Mouse (Mus musculus) megakaryocyte, embryonic 14.5 days (primary cell): ENCODE results near the gene Pou2af1. TPM values are rescaled to one million over a fixed set of nuclear protein-coding genes. Genes with fewer than 3 reads are reported as not detected.

Source experiments
- H3K27me3 ChIP-seq: replicated peaks from 2 replicates; pipeline ENCODE3; 2012; ENCODE audit warnings: inconsistent platforms
- H3K36me3 ChIP-seq: replicated peaks from 2 replicates; pipeline ENCODE3; 2012; ENCODE audit warnings: low read length, inconsistent platforms, mixed read lengths
- H3K4me1 ChIP-seq: 2 replicates; pipeline ENCODE4 v1.6.1; 2012; ENCODE audit warnings: inconsistent platforms
- H3K4me3 ChIP-seq: replicated peaks from 2 replicates; pipeline ENCODE3; 2012; ENCODE audit warnings: moderate library complexity, mild to moderate bottlenecking, inconsistent platforms
- H3K9me3 ChIP-seq: 2 replicates; pipeline ENCODE4 v1.6.1; 2012; ENCODE audit warnings: inconsistent platforms
- FLI1 ChIP-seq: IDR thresholded peaks from 2 replicates; pipeline ENCODE4 v1.6.1; 2012; ENCODE audit warnings: low read length, inconsistent platforms, mixed read lengths
- GATA1 ChIP-seq: IDR thresholded peaks from 3 replicates; pipeline ENCODE4 v1.6.1; 2012; ENCODE audit warnings: mixed read lengths, low read length, inconsistent platforms, borderline replicate concordance
- polyA plus RNA-seq: library from polyadenylated mRNA; stranded (reverse); fragments of >175 nt; gene quantifications from 2 replicates; pipeline ENCODE4 v1.2.3, GENCODE M21; 2012; ENCODE audit warnings: low replicate concordance; ENCODE audit not compliant: insufficient read depth

Pou2af1 gene
- polyA plus RNA-seq, 1 experiment = not detected

GRCm38 (mm10) chr9:51178297-51178696 lies 35.2 kb upstream of the Pou2af1 start:
- peaks cover 10% of the 10 kb centered on the region for H3K27me3 ChIP-seq
- H3K36me3 ChIP-seq = no peaks in the 10 kb centered on the region
- no peaks in the 10 kb centered on the region for H3K4me1 ChIP-seq
- no peak for TF ChIP-seq GATA1
- no peak for TF ChIP-seq FLI1
- H3K4me3 ChIP-seq = no peak overlapping the region
- no peaks in the 10 kb centered on the region for H3K9me3 ChIP-seq

- Histone ChIP-seq H3K4me1 (no peaks in the 10 kb centered on the region), H3K9me3 (no peaks in the 10 kb centered on the region), H3K36me3 (no peaks in the 10 kb centered on the region), H3K27me3 (peaks cover 16% of the 10 kb centered on the region), H3K4me3 (no peak overlapping the region)
- no peak for TF ChIP-seq GATA1
Measured at GRCm38 (mm10) chr9:51180621-51181020, 32.9 kb upstream of the Pou2af1 start.

GRCm38 (mm10) chr9:51182716-51183710 lies 30.5 kb upstream of the Pou2af1 start:
- no peak for TF ChIP-seq GATA1
- TF ChIP-seq FLI1 = no peak
- H3K27me3 ChIP-seq = peaks cover 17% of the 10 kb centered on the region
- no peaks in the 10 kb centered on the region for H3K4me1 ChIP-seq
- no peak overlapping the region for H3K4me3 ChIP-seq
- H3K9me3 ChIP-seq = no peaks in the 10 kb centered on the region
- no peaks in the 10 kb centered on the region for H3K36me3 ChIP-seq

- no peaks in the 10 kb centered on the region for H3K9me3 ChIP-seq
- no peak for TF ChIP-seq GATA1
- TF ChIP-seq FLI1 = no peak
- no peak overlapping the region for H3K4me3 ChIP-seq
- H3K4me1 ChIP-seq = no peaks in the 10 kb centered on the region
- H3K27me3 ChIP-seq = peaks cover 15% of the 10 kb centered on the region
- no peaks in the 10 kb centered on the region for H3K36me3 ChIP-seq
Measured at GRCm38 (mm10) chr9:51185386-51185785, 28.1 kb upstream of the Pou2af1 start.

GRCm38 (mm10) chr9:51185871-51186270 lies 27.6 kb upstream of the Pou2af1 start:
- no peaks in the 10 kb centered on the region for H3K4me1 ChIP-seq
- no peak overlapping the region for H3K4me3 ChIP-seq
- H3K9me3 ChIP-seq = no peaks in the 10 kb centered on the region
- no peaks in the 10 kb centered on the region for H3K36me3 ChIP-seq
- H3K27me3 ChIP-seq = peaks cover 13% of the 10 kb centered on the region
- TF ChIP-seq FLI1 (no peak), GATA1 (no peak)

GRCm38 (mm10) chr9:51190655-51191054 lies 22.9 kb upstream of the Pou2af1 start:
- Histone ChIP-seq H3K4me1 (no peaks in the 10 kb centered on the region; the same call in 1 of the 2 replicates), H3K4me3 (no peak overlapping the region), H3K27me3 (peaks cover 2% of the 10 kb centered on the region), H3K9me3 (peaks cover 10% of the 10 kb centered on the region), H3K36me3 (no peaks in the 10 kb centered on the region)
- TF ChIP-seq FLI1 (no peak), GATA1 (no peak)

- Histone ChIP-seq H3K27me3 (peaks cover 2% of the 10 kb centered on the region), H3K36me3 (no peaks in the 10 kb centered on the region)
- TF ChIP-seq FLI1 (no peak), GATA1 (no peak)
Measured at GRCm38 (mm10) chr9:51194790-51195189, 18.7 kb upstream of the Pou2af1 start.

GRCm38 (mm10) chr9:51208974-51209332 lies 4.6 kb upstream of the Pou2af1 start:
- no peaks in the 10 kb centered on the region for H3K4me1 ChIP-seq
- no peak for TF ChIP-seq GATA1
- no peak for TF ChIP-seq FLI1

More at GRCm38 (mm10) chr9:51194790-51195189, 18.7 kb upstream of the Pou2af1 start:
- peak overlapping the region; percentile 78 for H3K4me3 ChIP-seq
- H3K9me3 ChIP-seq = peaks cover 10% of the 10 kb centered on the region
- H3K4me1 ChIP-seq = no peaks in the 10 kb centered on the region; the same call in 1 of the 2 replicates

GRCm38 (mm10) chr9:51211191-51211590 lies 2.3 kb upstream of the Pou2af1 start:
- TF ChIP-seq FLI1 (no peak), GATA1 (no peak)
- Histone ChIP-seq H3K36me3 (no peaks in the 10 kb centered on the region), H3K4me1 (no peaks in the 10 kb centered on the region), H3K4me3 (no peak overlapping the region), H3K27me3 (peaks cover 4% of the 10 kb centered on the region), H3K9me3 (no peaks in the 10 kb centered on the region)

More at GRCm38 (mm10) chr9:51208974-51209332, 4.6 kb upstream of the Pou2af1 start:
- Histone ChIP-seq H3K27me3 (peaks cover 4% of the 10 kb centered on the region), H3K36me3 (no peaks in the 10 kb centered on the region), H3K4me3 (no peak overlapping the region), H3K9me3 (no peaks in the 10 kb centered on the region)

- H3K4me3 ChIP-seq = no peak overlapping the region
Measured at GRCm38 (mm10) chr9:51213729-51214237, 275 bp downstream of the Pou2af1 start.

More at GRCm38 (mm10) chr9:51213729-51214237, 275 bp downstream of the Pou2af1 start:
- H3K4me1 ChIP-seq = no peaks in the 10 kb centered on the region
- peaks cover 4% of the 10 kb centered on the region for H3K27me3 ChIP-seq
- no peaks in the 10 kb centered on the region for H3K9me3 ChIP-seq
- TF ChIP-seq GATA1 (no peak), FLI1 (no peak)
- no peaks in the 10 kb centered on the region for H3K36me3 ChIP-seq
